Mouse (Mus musculus) E14TG2a.4 (cell line): ENCODE measurements around the gene Dmrt3.

Experiments
- H3K27me3 ChIP-seq: 2 replicates; pipeline ENCODE4 v1.6.1; 2014; ENCODE audit warnings: low read length, control low read depth; ENCODE audit not compliant: insufficient read depth
- H3K36me3 ChIP-seq: 2 replicates; pipeline ENCODE4 v1.6.1; 2014; ENCODE audit warnings: low read length, control low read depth; ENCODE audit not compliant: insufficient read depth
- H3K4me1 ChIP-seq: replicated peaks from 2 replicates; pipeline ENCODE4 v1.6.1; 2014; ENCODE audit warnings: low read depth, low read length, control low read depth
- H3K4me3 ChIP-seq: replicated peaks from 2 replicates; pipeline ENCODE4 v1.5.1; 2014; ENCODE audit warnings: mild to moderate bottlenecking, low read length
- H3K9me3 ChIP-seq: 2 replicates; pipeline ENCODE4 v1.6.1; 2014; ENCODE audit warnings: low read length, control low read depth
- CTCF ChIP-seq: conservative IDR thresholded peaks from 2 replicates; pipeline ENCODE4 v1.5.1; 2014; ENCODE audit warnings: low read length
- NANOG ChIP-seq: IDR thresholded peaks from 2 replicates; pipeline ENCODE4 v1.6.1; 2014; ENCODE audit warnings: borderline replicate concordance, low read length, mixed read lengths
- POU5F1 ChIP-seq: IDR thresholded peaks from 2 replicates; pipeline ENCODE4 v1.6.1; 2014; ENCODE audit warnings: low read length, borderline replicate concordance

The Dmrt3 gene

GRCm38 (mm10) chr19:25601966-25602365 is 8.1 kb upstream of the Dmrt3 start:
- Histone ChIP-seq H3K36me3 (no peaks in the 10 kb centered on the region), H3K4me3 (no peak overlapping the region), H3K4me1 (peaks cover 46% of the 10 kb centered on the region), H3K9me3 (no peaks in the 10 kb centered on the region), H3K27me3 (peaks cover 65% of the 10 kb centered on the region)
- no peak for TF ChIP-seq POU5F1
- no peak for TF ChIP-seq CTCF
- TF ChIP-seq NANOG = no peak

- Histone ChIP-seq H3K4me3 (no peak overlapping the region), H3K4me1 (peaks cover 77% of the 10 kb centered on the region), H3K36me3 (no peaks in the 10 kb centered on the region), H3K27me3 (peaks cover 96% of the 10 kb centered on the region), H3K9me3 (no peaks in the 10 kb centered on the region)
- TF ChIP-seq POU5F1 (no peak), NANOG (peak; percentile 70)
Measured at GRCm38 (mm10) chr19:25607461-25608205, 2.5 kb upstream of the Dmrt3 start.

GRCm38 (mm10) chr19:25608206-25608580 is 1.9 kb upstream of the Dmrt3 start:
- Histone ChIP-seq H3K9me3 (0 out of 2 replicates have a peak, but pooled peaks cover 3% of the 10 kb centered on the region), H3K36me3 (no peaks in the 10 kb centered on the region), H3K4me3 (no peak overlapping the region), H3K27me3 (peaks cover 96% of the 10 kb centered on the region), H3K4me1 (peaks cover 72% of the 10 kb centered on the region)
- TF ChIP-seq NANOG (no peak), POU5F1 (no peak), CTCF (no peak)

GRCm38 (mm10) chr19:25608961-25609850 is 895 bp upstream of the Dmrt3 start:
- 0 out of 2 replicates have a peak, but pooled peaks cover 3% of the 10 kb centered on the region for H3K9me3 ChIP-seq
- no peaks in the 10 kb centered on the region for H3K36me3 ChIP-seq
- peak overlapping the region; percentile 82; the same call in 1 of the 2 replicates for H3K4me3 ChIP-seq
- H3K27me3 ChIP-seq = peaks cover 97% of the 10 kb centered on the region
- no peak for TF ChIP-seq NANOG
- no peak for TF ChIP-seq POU5F1
- TF ChIP-seq CTCF = no peak
- H3K4me1 ChIP-seq = peaks cover 64% of the 10 kb centered on the region

GRCm38 (mm10) chr19:25610411-25611111 is 460 bp downstream of the Dmrt3 start:
- Histone ChIP-seq H3K27me3 (peaks cover 96% of the 10 kb centered on the region), H3K4me1 (peaks cover 54% of the 10 kb centered on the region), H3K9me3 (0 out of 2 replicates have a peak, but pooled peaks cover 3% of the 10 kb centered on the region), H3K4me3 (peak overlapping the region; percentile 82), H3K36me3 (no peaks in the 10 kb centered on the region)
- TF ChIP-seq POU5F1 = no peak

- 0 out of 2 replicates have a peak, but pooled peaks cover 3% of the 10 kb centered on the region for H3K9me3 ChIP-seq
- H3K27me3 ChIP-seq = peaks cover 97% of the 10 kb centered on the region
- H3K4me1 ChIP-seq = peaks cover 50% of the 10 kb centered on the region
- peak overlapping the region; percentile 82 for H3K4me3 ChIP-seq
- no peaks in the 10 kb centered on the region for H3K36me3 ChIP-seq
- TF ChIP-seq CTCF = no peak
- no peak for TF ChIP-seq POU5F1
- TF ChIP-seq NANOG = no peak
Measured at GRCm38 (mm10) chr19:25611116-25611515, 1.0 kb downstream of the Dmrt3 start.

GRCm38 (mm10) chr19:25611876-25612805 is 2.0 kb downstream of the Dmrt3 start:
- peaks cover 3% of the 10 kb centered on the region; the same call in 1 of the 2 replicates for H3K9me3 ChIP-seq
- peaks cover 97% of the 10 kb centered on the region for H3K27me3 ChIP-seq
- H3K36me3 ChIP-seq = no peaks in the 10 kb centered on the region
- TF ChIP-seq NANOG = no peak
- no peak for TF ChIP-seq CTCF
- H3K4me1 ChIP-seq = peaks cover 40% of the 10 kb centered on the region
- H3K4me3 ChIP-seq = no peak overlapping the region
